Mouse (Mus musculus) ES-Bruce4 (cell line): Measurements from ENCODE around the gene Taar8b.

Experiments used
- CTCF ChIP-seq: IDR thresholded peaks from one replicate; pipeline ENCODE4 v1.8.1; 2011; ENCODE audit warnings: low read depth, low read length
- POLR2A ChIP-seq: IDR thresholded peaks from one replicate; pipeline ENCODE4 v1.8.1; 2011; ENCODE audit warnings: low read length; ENCODE audit not compliant: insufficient read depth

GRCm38 (mm10) chr10:24108236-24108635 is 16.1 kb upstream of the Taar8b start:
- TF ChIP-seq CTCF (no peak), POLR2A (no peak)
